Mouse (Mus musculus) CH12.LX (cell line): ENCODE results near the gene Nat14. TPM values are rescaled to one million over a fixed set of nuclear protein-coding genes. Genes with fewer than 3 reads are reported as not detected.

Source experiments
- DNase-seq: peaks from one replicate; pipeline ENCODE4 v3.0.0-alpha.2; 2013; ENCODE audit errors: extremely low read depth
- H3K27ac ChIP-seq: 2 replicates; pipeline ENCODE4 v1.5.1; 2012; ENCODE audit warnings: low read depth, mild to moderate bottlenecking, control low read depth, moderate library complexity; ENCODE audit not compliant: insufficient read depth
- H3K27me3 ChIP-seq: replicated peaks from 2 replicates; pipeline ENCODE3; 2012; ENCODE audit warnings: inconsistent platforms
- H3K36me3 ChIP-seq, 2 experiments: replicated peaks in 1 of 2; 2 replicates each; pipeline versions ENCODE3 to v1.6.1; 2012; ENCODE audit warnings: inconsistent platforms in 1 of 2, low read length in 1 of 2, mild to moderate bottlenecking in 1 of 2, mixed read lengths in 1 of 2, moderate library complexity in 1 of 2; ENCODE audit not compliant: control insufficient read depth in 1 of 2, insufficient read depth in 1 of 2
- H3K4me1 ChIP-seq, 2 experiments: 2 replicates each; pipeline ENCODE4 v1.6.1; 2012; ENCODE audit warnings: inconsistent platforms in 1 of 2, moderate library complexity in 1 of 2; ENCODE audit not compliant: insufficient read depth in 2 of 2, control insufficient read depth in 1 of 2
- H3K4me2 ChIP-seq: 2 replicates; pipeline ENCODE4 v1.6.1; 2012; ENCODE audit warnings: low read depth, mild to moderate bottlenecking, control low read depth; ENCODE audit not compliant: poor library complexity, insufficient read depth, severe bottlenecking
- H3K4me3 ChIP-seq, 3 experiments: fragments of 150-350 bp in 1 of 3; sonication (generic) in 1 of 3; replicated peaks in 1 of 3; 2 replicates each; pipeline versions ENCODE3 to v1.5.1; 2011 to 2012; ENCODE audit warnings: low read depth in 2 of 3, low read length in 2 of 3, mild to moderate bottlenecking in 2 of 3, moderate library complexity in 2 of 3, control low read depth in 1 of 3, improper control_type of control experiment in 1 of 3, inconsistent platforms in 1 of 3, mixed read lengths in 1 of 3; ENCODE audit not compliant: poor library complexity in 1 of 3
- H3K79me2 ChIP-seq: replicated peaks from 2 replicates; pipeline ENCODE4 v1.6.1; 2012; ENCODE audit warnings: mild to moderate bottlenecking, moderate library complexity; ENCODE audit not compliant: control insufficient read depth, poor library complexity, insufficient read depth, severe bottlenecking; ENCODE audit errors: extremely low read depth
- H3K9ac ChIP-seq: 2 replicates; pipeline ENCODE4 v1.6.1; 2012; ENCODE audit warnings: low read depth, mild to moderate bottlenecking, control low read depth, moderate library complexity; ENCODE audit not compliant: insufficient read depth
- H3K9me3 ChIP-seq: replicated peaks from 2 replicates; pipeline ENCODE3; 2012; ENCODE audit warnings: low read length, inconsistent platforms, mixed read lengths
- BHLHE40 ChIP-seq: IDR thresholded peaks from 2 replicates; pipeline ENCODE4 v1.6.1; 2011; ENCODE audit warnings: mild to moderate bottlenecking, low read depth, low read length, improper control_type of control experiment
- CHD1 ChIP-seq: IDR thresholded peaks from 2 replicates; pipeline ENCODE4 v1.6.1; 2012; ENCODE audit warnings: low read depth, low read length, improper control_type of control experiment, inconsistent platforms
- CTCF ChIP-seq, 2 experiments: IDR thresholded peaks in 1 of 2; conservative IDR thresholded peaks in 1 of 2; 2 replicates each; pipeline ENCODE4 v1.5.1; 2011 to 2012; ENCODE audit warnings: low read depth in 2 of 2, low read length in 2 of 2, improper control_type of control experiment in 1 of 2, inconsistent platforms in 1 of 2, mild to moderate bottlenecking in 1 of 2, moderate library complexity in 1 of 2
- ELF1 ChIP-seq: IDR thresholded peaks from 2 replicates; pipeline ENCODE4 v1.6.1; 2014; ENCODE audit warnings: low read depth, mild to moderate bottlenecking, inconsistent platforms, low read length, improper control_type of control experiment
- ETS1 ChIP-seq: conservative IDR thresholded peaks from 2 replicates; pipeline ENCODE4 v1.6.1; 2012; ENCODE audit warnings: low read depth, mild to moderate bottlenecking, inconsistent platforms, low read length, improper control_type of control experiment, moderate library complexity
- GABPA ChIP-seq: IDR thresholded peaks from 2 replicates; pipeline ENCODE4 v1.6.1; 2012; ENCODE audit warnings: low read depth, low read length, improper control_type of control experiment, inconsistent platforms; ENCODE audit not compliant: insufficient replicate concordance
- IRF4 ChIP-seq: IDR thresholded peaks from 2 replicates; pipeline ENCODE4 v1.6.1; 2014; ENCODE audit warnings: low read depth, mild to moderate bottlenecking, inconsistent platforms, low read length, improper control_type of control experiment
- JUN ChIP-seq: IDR thresholded peaks from 2 replicates; pipeline ENCODE4 v1.6.1; 2011; ENCODE audit warnings: low read depth, mild to moderate bottlenecking, low read length, improper control_type of control experiment, moderate library complexity; ENCODE audit not compliant: insufficient read depth
- MAFK ChIP-seq: IDR thresholded peaks from 2 replicates; pipeline ENCODE4 v1.6.1; 2011; ENCODE audit warnings: low read length, improper control_type of control experiment; ENCODE audit not compliant: insufficient replicate concordance
- MAZ ChIP-seq: IDR thresholded peaks from 2 replicates; pipeline ENCODE4 v1.6.1; 2012; ENCODE audit warnings: low read depth, mild to moderate bottlenecking, inconsistent platforms, low read length, improper control_type of control experiment, moderate library complexity
- MYC ChIP-seq: IDR thresholded peaks from 2 replicates; pipeline ENCODE4 v1.6.1; 2011; ENCODE audit warnings: low read depth, mild to moderate bottlenecking, improper control_type of control experiment, low read length
- NRF1 ChIP-seq: IDR thresholded peaks from 2 replicates; pipeline ENCODE4 v1.6.1; 2014; ENCODE audit warnings: low read depth, mild to moderate bottlenecking, inconsistent platforms, low read length, improper control_type of control experiment, moderate library complexity
- POLR2A ChIP-seq: IDR thresholded peaks from 2 replicates; pipeline ENCODE4 v1.6.1; 2011; ENCODE audit warnings: low read depth, mild to moderate bottlenecking, improper control_type of control experiment, low read length
- SMC3 ChIP-seq: IDR thresholded peaks from 2 replicates; pipeline ENCODE4 v1.6.1; 2011; ENCODE audit warnings: low read depth, low read length, improper control_type of control experiment
- TBP ChIP-seq: conservative IDR thresholded peaks from 2 replicates; pipeline ENCODE4 v1.6.1; 2011; ENCODE audit warnings: low read depth, low read length, improper control_type of control experiment
- UBTF ChIP-seq: IDR thresholded peaks from 2 replicates; pipeline ENCODE4 v1.6.1; 2012; ENCODE audit warnings: low read depth, mild to moderate bottlenecking, inconsistent platforms, low read length, improper control_type of control experiment, moderate library complexity
- USF1 ChIP-seq: IDR thresholded peaks from 2 replicates; pipeline ENCODE4 v1.6.1; 2014; ENCODE audit warnings: low read depth, mild to moderate bottlenecking, inconsistent platforms, low read length, improper control_type of control experiment
- ZNF384 ChIP-seq: IDR thresholded peaks from 2 replicates; pipeline ENCODE4 v1.6.1; 2012; ENCODE audit warnings: low read depth, low read length, improper control_type of control experiment, inconsistent platforms
- dilution Hi-C: fragments of 300-500 bp; cut with MboI; formaldehyde crosslinking; loops from 2 replicates; pipeline ENCODE4 v1.14.3; 2020; ENCODE audit warnings: low sequenced_read_pairs; ENCODE audit not compliant: extremely low pct_unique_long_range_greater_than_20kb, extremely low pct_ligation_motif_present
- in situ Hi-C: fragments of 300-500 bp; cut with MboI; formaldehyde crosslinking; loops from 3 replicates; pipeline ENCODE4 v1.14.3; 2019; ENCODE audit warnings: low sequenced_read_pairs, low pct_ligation_motif_present, low pct_unique_long_range_greater_than_20kb, mixed read lengths
- polyA plus RNA-seq: library from polyadenylated mRNA; unstranded; fragments of >175 nt; gene quantifications from 2 replicates; pipeline ENCODE4 v1.2.1, GENCODE M21; 2012; ENCODE audit warnings: low read depth; ENCODE audit not compliant: insufficient read length
- total RNA-seq, 2 experiments: library from RNA; depleted of rRNA; stranded (reverse); fragments of 300-350 nt in 1 of 2; fragments of >200 nt in 1 of 2; gene quantifications; 2 replicates each; pipeline ENCODE4 v1.2.3; 2012 to 2014

Gene Nat14
- total and polyA plus RNA-seq, 3 experiments, result 0.27 to 1.3 (median 0.97) TPM

GRCm38 (mm10) chr7:4964988-4965387, 43.2 kb downstream of the Nat14 start:
- dilution Hi-C loops, result no loop called here
- peaks cover 63% of the 10 kb centered on the region for H3K27me3 ChIP-seq
- no peak overlapping the region for H3K9ac ChIP-seq
- in situ Hi-C loops, result no loop called here
- H3K4me2 ChIP-seq, result no peak overlapping the region
- H3K36me3 ChIP-seq, result no peaks in the 10 kb centered on the region
- H3K9me3 ChIP-seq, result no peaks in the 10 kb centered on the region
- H3K4me3 ChIP-seq, result no peak overlapping the region
- H3K79me2 ChIP-seq, result no peaks in the 10 kb centered on the region
- H3K4me1 ChIP-seq, result peaks cover 0 to 4% of the 10 kb centered on the region in 2 experiments; a peak in 1 of 4 replicates
- no peak for DNase-seq
- no peak overlapping the region for H3K27ac ChIP-seq
- TF ChIP-seq CHD1, result no peak
- TF ChIP-seq TBP, result no peak
- TF ChIP-seq IRF4, result no peak
- TF ChIP-seq JUN, result no peak
- no peak for TF ChIP-seq CTCF (conservative IDR thresholded peaks at IDR 0.05 in 1 of 2, IDR thresholded peaks at IDR 0.05 in 1 of 2; ENCODE audit: low read depth in 2 of 2, low read length in 2 of 2)
- no peak for TF ChIP-seq ELF1
- TF ChIP-seq MYC, result no peak
- no peak for TF ChIP-seq USF1
- TF ChIP-seq POLR2A, result no peak
- no peak for TF ChIP-seq GABPA
- TF ChIP-seq MAZ, result no peak
- TF ChIP-seq UBTF, result no peak
- no peak for TF ChIP-seq MAFK
- TF ChIP-seq ZNF384, result no peak
- no peak for TF ChIP-seq BHLHE40

GRCm38 (mm10) chr7:4971068-4971467, 49.2 kb downstream of the Nat14 start, which contains the start of gene Sbk3:
TSS of gene Sbk3 (minus strand) at chr7:4971168.
- no peaks in the 10 kb centered on the region for H3K36me3 ChIP-seq
- dilution Hi-C loops (no loop called here), in situ Hi-C loops (no loop called here)
- H3K4me1 ChIP-seq, result 0 out of 4 replicates have a peak, but pooled peaks cover 2 to 6% of the 10 kb centered on the region in 2 experiments
- H3K9me3 ChIP-seq, result no peaks in the 10 kb centered on the region
- no peak within 1 kb of the TSS for H3K4me2 ChIP-seq
- H3K27me3 ChIP-seq, result peaks cover 68% of the 10 kb centered on the region
- no peak within 1 kb of the TSS for H3K9ac ChIP-seq
- no peak within 1 kb of the TSS for H3K27ac ChIP-seq
- DNase-seq, result no peak
- no peaks in the 10 kb centered on the region for H3K79me2 ChIP-seq
- TF ChIP-seq ETS1 (no peak), NRF1 (no peak), SMC3 (no peak), IRF4 (no peak)
- no peak within 1 kb of the TSS for H3K4me3 ChIP-seq
